Mouse (Mus musculus) myocyte (in vitro differentiated cells): ENCODE results near the gene Abca12.
A peak's percentile ranks its signal among the peaks of the same experiment; 100 is the strongest.

ENCODE experiments used
- CEBPB ChIP-seq: IDR thresholded peaks from 2 replicates; pipeline ENCODE4 v1.6.1; 2011; ENCODE audit warnings: mild to moderate bottlenecking, moderate library complexity; ENCODE audit not compliant: poor library complexity, insufficient read depth, severe bottlenecking
- E2F4 ChIP-seq: IDR thresholded peaks from one replicate; pipeline ENCODE4 v1.6.1; 2011; ENCODE audit warnings: mild to moderate bottlenecking, control low read depth, moderate library complexity; ENCODE audit not compliant: insufficient read depth
- MAX ChIP-seq: IDR thresholded peaks from one replicate; pipeline ENCODE4 v1.6.1; 2011; ENCODE audit warnings: low read depth, mild to moderate bottlenecking, control low read depth
- MYOD1 ChIP-seq, 3 experiments: IDR thresholded peaks; one replicate each; pipeline ENCODE4 v1.6.1; 2011; ENCODE audit warnings: control low read depth in 2 of 3, low read depth in 2 of 3, mild to moderate bottlenecking in 2 of 3, moderate library complexity in 1 of 3; ENCODE audit not compliant: insufficient read length in 2 of 3, control insufficient read depth in 1 of 3
- MYOG ChIP-seq, 3 experiments: IDR thresholded peaks; one replicate each; pipeline ENCODE4 v1.6.1; 2011; ENCODE audit warnings: control low read depth in 2 of 3, low read depth in 2 of 3, mild to moderate bottlenecking in 2 of 3; ENCODE audit not compliant: insufficient read length in 2 of 3, control insufficient read depth in 1 of 3, insufficient read depth in 1 of 3
- POLR2A ChIP-seq: IDR thresholded peaks from one replicate; pipeline ENCODE4 v1.6.1; 2011; ENCODE audit warnings: low read depth, mild to moderate bottlenecking, control low read depth, moderate library complexity; ENCODE audit not compliant: insufficient read length
- POLR2AphosphoS2 ChIP-seq: IDR thresholded peaks from one replicate; pipeline ENCODE4 v1.6.1; 2011; ENCODE audit warnings: low read depth, control low read depth; ENCODE audit not compliant: insufficient read length
- REST ChIP-seq: IDR thresholded peaks from one replicate; pipeline ENCODE4 v1.6.1; 2011; ENCODE audit warnings: mild to moderate bottlenecking, control low read depth, moderate library complexity; ENCODE audit not compliant: insufficient read depth, insufficient read length
- SRF ChIP-seq: IDR thresholded peaks from one replicate; pipeline ENCODE4 v1.6.1; 2011; ENCODE audit warnings: low read depth; ENCODE audit not compliant: control insufficient read depth, insufficient read length
- TCF12 ChIP-seq: IDR thresholded peaks from one replicate; pipeline ENCODE4 v1.6.1; 2011; ENCODE audit warnings: mild to moderate bottlenecking, control low read depth; ENCODE audit not compliant: poor library complexity, insufficient read depth, severe bottlenecking
- TCF3 ChIP-seq: IDR thresholded peaks from one replicate; pipeline ENCODE4 v1.6.1; 2011; ENCODE audit warnings: low read depth, control low read depth; ENCODE audit not compliant: insufficient read length
- USF1 ChIP-seq: IDR thresholded peaks from one replicate; pipeline ENCODE4 v1.6.1; 2011; ENCODE audit warnings: low read depth, mild to moderate bottlenecking, control low read depth, moderate library complexity

- TF ChIP-seq POLR2A (no peak), POLR2AphosphoS2 (no peak), MYOD1 (IDR thresholded peaks at IDR 0.05; ENCODE audit: control insufficient read depth in 1 of 3, insufficient read length in 2 of 3, low read depth in 2 of 3) (peak in 2 of 3 experiments; percentile 74 to 83), TCF12 (no peak), E2F4 (no peak), CEBPB (no peak), MAX (no peak), USF1 (no peak), TCF3 (no peak), REST (no peak), SRF (no peak), MYOG (IDR thresholded peaks at IDR 0.05; ENCODE audit: control insufficient read depth in 1 of 3, insufficient read depth in 1 of 3, insufficient read length in 2 of 3, low read depth in 2 of 3) (peak; percentile 35 to 92 (median 90))
Observed at GRCm38 (mm10) chr1:71392463-71392862, 22.2 kb downstream of the Abca12 start.
